Mouse (Mus musculus) ovary, postnatal 14 days (tissue): ENCODE results near the gene Tmem163.

Source experiments
- DNase-seq: peaks from one replicate; pipeline ENCODE4 v3.0.0; 2022; ENCODE audit warnings: low spot score

Tmem163 gene

GRCm38 (mm10) chr1:127679498-127680133, at the start of gene Tmem163:
TSS of gene Tmem163 (minus strand) at chr1:127679548.
- DNase-seq = peak; percentile 23

GRCm38 (mm10) chr1:127729096-127729495, 49.7 kb upstream of the Tmem163 start, which contains the start of gene Acmsd:
TSS of gene Acmsd (plus strand) at chr1:127729413.
- DNase-seq = no peak

- no peak for DNase-seq
Observed at GRCm38 (mm10) chr1:127723596-127723995, 44.2 kb upstream of the Tmem163 start.

- DNase-seq = no peak
Observed at GRCm38 (mm10) chr1:127718290-127718689, 38.9 kb upstream of the Tmem163 start.

GRCm38 (mm10) chr1:127716441-127716840, 37.1 kb upstream of the Tmem163 start:
- DNase-seq = no peak

GRCm38 (mm10) chr1:127706269-127706668, 26.9 kb upstream of the Tmem163 start:
- DNase-seq = no peak

- DNase-seq = no peak
Observed at GRCm38 (mm10) chr1:127702187-127702586, 22.8 kb upstream of the Tmem163 start.

- no peak for DNase-seq
Observed at GRCm38 (mm10) chr1:127696533-127696932, 17.2 kb upstream of the Tmem163 start.

- peak; percentile 2 for DNase-seq
Observed at GRCm38 (mm10) chr1:127677661-127678580, 1.4 kb downstream of the Tmem163 start.

- DNase-seq = no peak
Observed at GRCm38 (mm10) chr1:127677131-127677631, 2.2 kb downstream of the Tmem163 start.

- DNase-seq = no peak
Observed at GRCm38 (mm10) chr1:127676516-127677099, 2.7 kb downstream of the Tmem163 start.

GRCm38 (mm10) chr1:127676116-127676515, 3.2 kb downstream of the Tmem163 start:
- no peak for DNase-seq

- no peak for DNase-seq
Observed at GRCm38 (mm10) chr1:127675253-127675652, 4.1 kb downstream of the Tmem163 start.

- DNase-seq = no peak
Observed at GRCm38 (mm10) chr1:127673221-127674050, 5.9 kb downstream of the Tmem163 start.

- DNase-seq = no peak
Observed at GRCm38 (mm10) chr1:127668161-127668560, 11.2 kb downstream of the Tmem163 start.

GRCm38 (mm10) chr1:127667110-127667860, 12.1 kb downstream of the Tmem163 start:
- DNase-seq = no peak

GRCm38 (mm10) chr1:127666221-127666620, 13.1 kb downstream of the Tmem163 start:
- DNase-seq = no peak

GRCm38 (mm10) chr1:127662385-127663068, 16.8 kb downstream of the Tmem163 start:
- DNase-seq = no peak

- no peak for DNase-seq
Observed at GRCm38 (mm10) chr1:127661118-127662012, 18.0 kb downstream of the Tmem163 start.
